In genomic region chr13:119755681-119756471, GRCm38 (mm10) we compare ENCODE assay signal across 9 mouse cellular contexts. TPM values are rescaled to one million over a fixed set of nuclear protein-coding genes. Genes with fewer than 3 reads are reported as not detected.
DNase-seq lines count a peak whose midpoint lies in the region; ATAC-seq and TF ChIP-seq lines count a peak whose summit lies in the region.
"Had no signal": no experiment of that assay in that cellular context is flagged by ENCODE, and none has a peak within 500 bp of the region (broad histone marks: within the 10 kb centered on the region; RNA-seq: fewer than 3 reads in every experiment).

Gene Nim1k, minus strand, starts transcription at chr13:119755882.

- H3K4me3 ChIP-seq in brown adipose tissue, adult 24 weeks (ENCODE audit: insufficient read depth, low read depth, low read length), result peak within 1 kb of the TSS; percentile 70
- peak within 1 kb of the TSS; percentile 62 for H3K4me3 ChIP-seq in forebrain, embryonic 13.5 days
- H3K4me3 ChIP-seq in heart, postnatal 0 days (ENCODE audit: low read depth, low read length), result peak within 1 kb of the TSS; percentile 57
- H3K4me3 ChIP-seq in liver, embryonic 15.5 days (replicated peaks), result peak within 1 kb of the TSS; percentile 48
- H3K4me3 ChIP-seq in neural tube, embryonic 12.5 days, result peak within 1 kb of the TSS; percentile 52
- H3K4me3 ChIP-seq in stomach, postnatal 0 days (ENCODE audit: low read depth, low read length), result peak within 1 kb of the TSS; percentile 52

- H3K27ac ChIP-seq in brown adipose tissue, adult 24 weeks (replicated peaks; ENCODE audit: low read depth, low read length), result peak within 1 kb of the TSS; percentile 67
- H3K27ac ChIP-seq in forebrain, embryonic 13.5 days, result peak within 1 kb of the TSS; percentile 79
- peak within 1 kb of the TSS; percentile 66; the same call in 1 of the 2 replicates for H3K27ac ChIP-seq in heart, postnatal 0 days (ENCODE audit: low read depth)
- no peak within 1 kb of the TSS for H3K27ac ChIP-seq in liver, embryonic 15.5 days (replicated peaks)
- 0 out of 2 replicates have a peak within 1 kb of the TSS, but pooled peaks have one; percentile 12 for H3K27ac ChIP-seq in neural tube, embryonic 12.5 days
- peak within 1 kb of the TSS; percentile 67 for H3K27ac ChIP-seq in stomach, postnatal 0 days (replicated peaks)

- WGBS in forebrain, embryonic 13.5 days, result under 1% methylated on average over 43 of the region's 43 CpGs
- WGBS in heart, postnatal 0 days, result 1% methylated on average over 42 of the region's 43 CpGs
- WGBS in liver, embryonic 15.5 days (ENCODE audit: insufficient replicate concordance), result 4% methylated on average over 43 of the region's 43 CpGs
- 1% methylated on average over 43 of the region's 43 CpGs for WGBS in neural tube, embryonic 12.5 days
- WGBS in stomach, postnatal 0 days, result 2% methylated on average over 43 of the region's 43 CpGs

- ATAC-seq in forebrain, embryonic 13.5 days, result peak; percentile 91
- peak; percentile 97 for ATAC-seq in heart, postnatal 0 days (ENCODE audit: insufficient read depth, low read depth)
- ATAC-seq in liver, embryonic 15.5 days (ENCODE audit: insufficient read depth), result peak; percentile 77
- peak; percentile 90 for ATAC-seq in neural tube, embryonic 12.5 days (ENCODE audit: low FRiP score, low read depth)
- ATAC-seq in stomach, postnatal 0 days (ENCODE audit: low FRiP score, low TSS enrichment), result peak; percentile 94

- peaks cover 11% of the 10 kb centered on the region; the same call in 1 of the 2 replicates for H3K4me1 ChIP-seq in brown adipose tissue, adult 24 weeks (ENCODE audit: control insufficient read depth, insufficient read depth, insufficient read length, low read length)
- peaks cover 39% of the 10 kb centered on the region for H3K4me1 ChIP-seq in forebrain, embryonic 13.5 days
- 0 out of 2 replicates have a peak, but pooled peaks cover 5% of the 10 kb centered on the region for H3K4me1 ChIP-seq in heart, postnatal 0 days (ENCODE audit: control insufficient read depth, insufficient read depth)
- H3K4me1 ChIP-seq in liver, embryonic 15.5 days (replicated peaks), result peaks cover 13% of the 10 kb centered on the region; the same call in 1 of the 2 replicates
- H3K4me1 ChIP-seq in neural tube, embryonic 12.5 days, result peaks cover 20% of the 10 kb centered on the region; the same call in 1 of the 2 replicates
- no peaks in the 10 kb centered on the region; the same call in 1 of the 2 replicates for H3K4me1 ChIP-seq in stomach, postnatal 0 days (replicated peaks; ENCODE audit: control insufficient read depth, insufficient read depth)

- H3K4me2 ChIP-seq in forebrain, embryonic 13.5 days, result peak within 1 kb of the TSS; percentile 95
- H3K4me2 ChIP-seq in heart, postnatal 0 days (ENCODE audit: low read depth, low read length), result peak within 1 kb of the TSS; percentile 93
- peak within 1 kb of the TSS; percentile 72 for H3K4me2 ChIP-seq in liver, embryonic 15.5 days
- peak within 1 kb of the TSS; percentile 82 for H3K4me2 ChIP-seq in neural tube, embryonic 12.5 days (replicated peaks)
- H3K4me2 ChIP-seq in stomach, postnatal 0 days (replicated peaks; ENCODE audit: low read depth), result peak within 1 kb of the TSS; percentile 92

- H3K9me3 ChIP-seq in forebrain, embryonic 13.5 days (replicated peaks), result no peaks in the 10 kb centered on the region
- H3K9me3 ChIP-seq in heart, postnatal 0 days (replicated peaks; ENCODE audit: control insufficient read depth, low read length), result no peaks in the 10 kb centered on the region
- no peaks in the 10 kb centered on the region for H3K9me3 ChIP-seq in liver, embryonic 15.5 days (replicated peaks)
- no peaks in the 10 kb centered on the region for H3K9me3 ChIP-seq in neural tube, embryonic 12.5 days
- H3K9me3 ChIP-seq in stomach, postnatal 0 days (ENCODE audit: control insufficient read depth, low read length), result no peaks in the 10 kb centered on the region
- H3K9me3 ChIP-seq: G1E had no signal

- H3K36me3 ChIP-seq in forebrain, embryonic 13.5 days (ENCODE audit: poor library complexity, severe bottlenecking), result peaks cover 5% of the 10 kb centered on the region; the same call in 1 of the 2 replicates
- peaks cover under 1% of the 10 kb centered on the region; the same call in 1 of the 2 replicates for H3K36me3 ChIP-seq in heart, postnatal 0 days (replicated peaks; ENCODE audit: control insufficient read depth, insufficient read depth, low read length)
- H3K36me3 ChIP-seq in liver, embryonic 15.5 days (replicated peaks), result no peaks in the 10 kb centered on the region
- 0 out of 2 replicates have a peak, but pooled peaks cover 3% of the 10 kb centered on the region for H3K36me3 ChIP-seq in neural tube, embryonic 12.5 days
- H3K36me3 ChIP-seq in stomach, postnatal 0 days (ENCODE audit: control insufficient read depth, insufficient read depth, low read length), result no peaks in the 10 kb centered on the region

- no peaks in the 10 kb centered on the region for H3K27me3 ChIP-seq in forebrain, embryonic 13.5 days
- H3K27me3 ChIP-seq in heart, postnatal 0 days (ENCODE audit: control insufficient read depth, insufficient read depth, low read length), result no peaks in the 10 kb centered on the region
- peaks cover 17% of the 10 kb centered on the region for H3K27me3 ChIP-seq in liver, embryonic 15.5 days
- no peaks in the 10 kb centered on the region for H3K27me3 ChIP-seq in neural tube, embryonic 12.5 days (replicated peaks)
- no peaks in the 10 kb centered on the region for H3K27me3 ChIP-seq in stomach, postnatal 0 days (ENCODE audit: control insufficient read depth, insufficient read depth, low read length)

- no peak for TF ChIP-seq CTCF in heart, postnatal 0 days (IDR thresholded peaks at IDR 0.05; ENCODE audit: low read depth)
- 0 out of 2 replicates have a peak, but pooled peaks have one; percentile 8 for TF ChIP-seq CTCF in stomach, postnatal 0 days (IDR thresholded peaks at IDR 0.05; ENCODE audit: low read depth)

- peak; percentile 56 for DNase-seq in CD4-positive helper T cell, adult 2 months (ENCODE audit: low read depth, low spot score)
- peak; percentile 82 for DNase-seq in heart, postnatal 0 days (ENCODE audit: low spot score)
- peak; percentile 86 to 95 for DNase-seq in kidney, postnatal 25 days
- peak; percentile 77 for DNase-seq in stomach, postnatal 0 days (ENCODE audit: low spot score)

- peak within 1 kb of the TSS; percentile 82 for H3K9ac ChIP-seq in forebrain, embryonic 13.5 days
- H3K9ac ChIP-seq in heart, postnatal 0 days (replicated peaks; ENCODE audit: low read depth, low read length), result peak within 1 kb of the TSS; percentile 59
- no peak within 1 kb of the TSS; the same call in 1 of the 2 replicates for H3K9ac ChIP-seq in liver, embryonic 15.5 days
- H3K9ac ChIP-seq in neural tube, embryonic 12.5 days, result peak within 1 kb of the TSS; percentile 75
- peak within 1 kb of the TSS; percentile 69 for H3K9ac ChIP-seq in stomach, postnatal 0 days (ENCODE audit: low read length)

- no peak for TF ChIP-seq EP300 in heart, postnatal 0 days (IDR thresholded peaks at IDR 0.05; ENCODE audit: low read depth)
- TF ChIP-seq EP300 in stomach, postnatal 0 days (optimal IDR thresholded peaks at IDR 0.05), result no peak

RNA-seq across cellular contexts. Expression of gene Nim1k, which starts in this region (rescaled TPM):
- 1.7 and 3.0 TPM in 2 replicates for polyA plus RNA-seq in brown adipose tissue, adult 24 weeks (2012; ENCODE audit: insufficient read depth, insufficient read length, missing spikeins)
- 4.2 and 4.8 TPM in 2 replicates for polyA plus RNA-seq in forebrain, embryonic 13.5 days (2015; fragmentation: Nextera tagmentation; extraction: Ambion mirVana)
- total RNA-seq in heart, postnatal 0 days (2014; rRNA removed; ENCODE audit: low replicate concordance), result 0.70 and 1.5 TPM in 2 replicates
- polyA plus RNA-seq in heart, postnatal 0 days (2015; fragmentation: Nextera tagmentation; extraction: Ambion mirVana), result 0.56 and 0.67 TPM in 2 replicates
- 0.09 and 0.10 TPM in 2 replicates for polyA plus RNA-seq in liver, embryonic 15.5 days (2015; fragmentation: Nextera tagmentation; extraction: Ambion mirVana)
- 1.9 and 2.2 TPM in 2 replicates for polyA plus RNA-seq in neural tube, embryonic 12.5 days (2016; fragmentation: Nextera tagmentation; extraction: Ambion mirVana)
- polyA plus RNA-seq in stomach, postnatal 0 days (2015; fragmentation: Nextera tagmentation; extraction: Ambion mirVana), result 0.53 TPM in 2 replicates

Comparison
In these comparisons a context has a peak if more than half of its experiments do, and no peak if none do; other contexts are left out.
1. Peak in ATAC-seq, H3K4me3 ChIP-seq and H3K4me2 ChIP-seq in liver, embryonic 15.5 days; RNA of the gene not detected or under 1 TPM.
2. Peak in DNase-seq, ATAC-seq, H3K4me3 ChIP-seq, H3K27ac ChIP-seq, H3K9ac ChIP-seq and H3K4me2 ChIP-seq in stomach, postnatal 0 days; RNA of the gene not detected or under 1 TPM.